In genomic region chrX:74645466-74646323, GRCm38 (mm10) we compare ENCODE assay signal across 13 mouse cellular contexts. TPM values are rescaled to one million over a fixed set of nuclear protein-coding genes. Genes with fewer than 3 reads are reported as not detected.
DNase-seq lines count a peak whose midpoint lies in the region; ATAC-seq and TF ChIP-seq lines count a peak whose summit lies in the region.
"Not testable (repeated sequence)": the region's sequence is repeated elsewhere in the genome, so short reads cannot be mapped to it uniquely, and the experiment has no call there.
"Had no signal": no experiment of that assay in that cellular context is flagged by ENCODE, and none has a peak within 500 bp of the region (broad histone marks: within the 10 kb centered on the region; RNA-seq: fewer than 3 reads in every experiment).

Gene Gm5640 (minus strand): TSS chrX:74645635.

- H3K4me2 ChIP-seq in hindbrain, postnatal 0 days (ENCODE audit: low read depth, low read length); midbrain, embryonic 11.5 days: not testable (repeated sequence)

- not testable (repeated sequence) for H3K79me2 ChIP-seq in liver, adult 2 months (ENCODE audit: control insufficient read depth, insufficient read depth, low read length)

- WGBS in hindbrain, postnatal 0 days: 83% methylated on average over 2 of the region's 5 CpGs
- 17% methylated on average over 1 of the region's 5 CpGs for WGBS in liver, adult 2 months
- 50% methylated on average over 2 of the region's 5 CpGs for WGBS in midbrain, embryonic 11.5 days

- not testable (repeated sequence) for H3K9ac ChIP-seq in hindbrain, postnatal 0 days (replicated peaks; ENCODE audit: low read length); liver, adult 2 months (ENCODE audit: low read depth, low read length); midbrain, embryonic 11.5 days (ENCODE audit: low read length)

- TF ChIP-seq POLR2A in liver, adult 2 months (IDR thresholded peaks at IDR 0.05; ENCODE audit: extremely low read depth, insufficient read depth, low read length): not testable (repeated sequence)

- not testable (repeated sequence) for H3K36me3 ChIP-seq in hindbrain, postnatal 0 days (ENCODE audit: insufficient read depth, low read length); liver, adult 2 months (ENCODE audit: control insufficient read depth, insufficient read depth, low read length); midbrain, embryonic 11.5 days (ENCODE audit: control insufficient read depth, insufficient read depth, low read length)

- not testable (repeated sequence) for H3K4me3 ChIP-seq in hindbrain, postnatal 0 days (ENCODE audit: low read length); liver, adult 2 months (ENCODE audit: insufficient read depth, low read depth, low read length); midbrain, embryonic 11.5 days (ENCODE audit: low read depth, low read length)

- H3K9me3 ChIP-seq in hindbrain, postnatal 0 days (ENCODE audit: low read length); midbrain, embryonic 11.5 days (ENCODE audit: control insufficient read depth, low read length): not testable (repeated sequence)

- H3K4me1 ChIP-seq in hindbrain, postnatal 0 days (ENCODE audit: insufficient read depth, low read length); liver, adult 2 months (ENCODE audit: control insufficient read depth, insufficient read depth, low read length); midbrain, embryonic 11.5 days (ENCODE audit: control insufficient read depth, insufficient read depth, low read length): not testable (repeated sequence)

- H3K27ac ChIP-seq in hindbrain, postnatal 0 days; liver, adult 2 months (replicated peaks; ENCODE audit: insufficient read depth, low read depth, low read length); midbrain, embryonic 11.5 days (ENCODE audit: low read depth, low read length): not testable (repeated sequence)

- not testable (repeated sequence) for TF ChIP-seq CTCF in hindbrain, postnatal 0 days (IDR thresholded peaks at IDR 0.05; ENCODE audit: low read depth); liver, adult 2 months (IDR thresholded peaks at IDR 0.05; ENCODE audit: low read depth, low read length)

- ATAC-seq in CD4-positive, CD25-positive, alpha-beta regulatory T cell, adult 4 months: peak; percentile 53
- peak; percentile 88 for ATAC-seq in hindbrain, postnatal 0 days
- ATAC-seq in midbrain, embryonic 11.5 days (ENCODE audit: low FRiP score): peak; percentile 55; the same call in 1 of the 2 replicates

- peak; percentile 4 for DNase-seq in c-Kit-positive CD71-negative TER-119-negative erythroid progenitor cells, embryonic 14.5 days (ENCODE audit: low read depth)
- peak; percentile 0 for DNase-seq in gastrocnemius, adult 18-20 months (ENCODE audit: low spot score)
- DNase-seq in hindbrain, postnatal 0 days (ENCODE audit: low spot score): peak; percentile 8
- DNase-seq in kidney, postnatal 10 days: peak; percentile 3
- peak; percentile 21 for DNase-seq in liver, adult 2 months (ENCODE audit: extremely low read depth, low read depth, low spot score)
- not testable (repeated sequence) for DNase-seq in midbrain, embryonic 11.5 days (ENCODE audit: low spot score, missing footprints)
- DNase-seq in right cerebral cortex, postnatal 25 days: peak; percentile 18

- H3K27me3 ChIP-seq in hindbrain, postnatal 0 days (ENCODE audit: insufficient read depth, low read length); liver, adult 2 months (ENCODE audit: control insufficient read depth, insufficient read depth, low read length); midbrain, embryonic 11.5 days (ENCODE audit: control insufficient read depth, insufficient read depth, low read length): not testable (repeated sequence)

RNA-seq across cellular contexts. Expression of gene Gm5640, which starts in this region (rescaled TPM):
- not detected for polyA plus RNA-seq in CD4-positive, CD25-positive, alpha-beta regulatory T cell, adult 4 months (2017; shearing (Covaris generic))
- not detected for total RNA-seq in gastrocnemius, adult 18-20 months (2021)
- total RNA-seq in hindbrain, postnatal 0 days (2014; rRNA removed): 0.18 TPM in 1 of 2 replicates, not detected in the other
- polyA plus RNA-seq in hindbrain, postnatal 0 days (2015; fragmentation: Nextera tagmentation; extraction: Ambion mirVana): 0.18 and 0.21 TPM in 2 replicates
- total RNA-seq in liver, adult 2 months (2014; rRNA removed): 0.07 and 0.09 TPM in 2 replicates
- polyA plus RNA-seq in liver, adult 2 months (2012; rRNA removed): 0.02 TPM in 1 of 2 replicates, not detected in the other
- not detected in 2 replicates for polyA plus RNA-seq in midbrain, embryonic 11.5 days (2014; fragmentation: Nextera tagmentation; extraction: Ambion mirVana)
- total RNA-seq: gastrocnemius, postnatal 14 days had no signal
- polyA plus RNA-seq: embryonic facial prominence, embryonic 11.5 days; G1E; limb, embryonic 10.5 days; midbrain, embryonic 12.5 days had no signal

Comparison
In these comparisons a context has a peak if more than half of its experiments do, and no peak if none do; other contexts are left out.
1. Peak in ATAC-seq in CD4-positive, CD25-positive, alpha-beta regulatory T cell, adult 4 months; RNA of the gene not detected or under 1 TPM.
2. Peak in DNase-seq in gastrocnemius, adult 18-20 months; RNA of the gene not detected or under 1 TPM.
3. Peak in DNase-seq and ATAC-seq in hindbrain, postnatal 0 days; RNA of the gene not detected or under 1 TPM.
4. Peak in DNase-seq in liver, adult 2 months; RNA of the gene not detected or under 1 TPM.
5. Peak in ATAC-seq in midbrain, embryonic 11.5 days; RNA of the gene not detected or under 1 TPM.